Mouse (Mus musculus) bone marrow, adult 2 months (tissue): ENCODE results near the gene Cep295. TPM values are rescaled to one million over a fixed set of nuclear protein-coding genes. Genes with fewer than 3 reads are reported as not detected.

Source experiments
- H3K27ac ChIP-seq: fragments of 200-500 bp; 2 replicates; pipeline ENCODE4 v1.5.1; 2012; ENCODE audit warnings: low read depth, mild to moderate bottlenecking, control low read depth, inconsistent platforms, low read length; ENCODE audit not compliant: control insufficient read depth, poor library complexity, insufficient read depth
- H3K4me1 ChIP-seq: fragments of 200-500 bp; 2 replicates; pipeline ENCODE4 v1.6.1; 2011; ENCODE audit warnings: low read length; ENCODE audit not compliant: control insufficient read depth, insufficient read depth
- H3K4me3 ChIP-seq: fragments of 200-500 bp; replicated peaks from 2 replicates; pipeline ENCODE3; 2011; ENCODE audit warnings: mild to moderate bottlenecking, low read depth, low read length, control low read depth; ENCODE audit not compliant: control insufficient read depth
- CTCF ChIP-seq: fragments of 200-500 bp; IDR thresholded peaks from 2 replicates; pipeline ENCODE4 v1.5.1; 2011; ENCODE audit warnings: low read length, control low read depth; ENCODE audit not compliant: control insufficient read depth, insufficient read depth
- POLR2A ChIP-seq: fragments of 200-500 bp; IDR thresholded peaks from 2 replicates; pipeline ENCODE4 v1.6.1; 2011; ENCODE audit warnings: low read depth, mild to moderate bottlenecking, control low read depth, low read length, borderline replicate concordance; ENCODE audit not compliant: control insufficient read depth
- WGBS: fragments of 180-500 bp; shearing (Covaris S2); methylation state at CpG from one replicate; pipeline ENCODE4 v1.1.7; 2018; 5-methylcytosine and 5-hydroxymethylcytosine counted together
- polyA plus RNA-seq: library from polyadenylated mRNA; stranded (reverse); fragments of >200 nt; gene quantifications from 2 replicates; pipeline ENCODE4 v1.2.4, GENCODE M21; 2011; ENCODE audit warnings: low replicate concordance; ENCODE audit not compliant: missing spikeins, insufficient read depth, insufficient read length

Cep295 gene
- polyA plus RNA-seq, 1 experiment = 56.4 TPM

- Histone ChIP-seq H3K4me1 (peaks cover 1% of the 10 kb centered on the region; the same call in 1 of the 2 replicates), H3K27ac (peak overlapping the region; percentile 16; the same call in 1 of the 2 replicates), H3K4me3 (no peak overlapping the region)
- TF ChIP-seq CTCF = no peak
- TF ChIP-seq POLR2A = no peak
- 13% methylated on average over 6 of the region's 6 CpGs for WGBS
These were observed 56.2 kb downstream of the Cep295 start for GRCm38 (mm10) chr9:15301399-15301798.

- 64% methylated on average over 5 of the region's 5 CpGs for WGBS
- TF ChIP-seq CTCF = no peak
- Histone ChIP-seq H3K4me1 (no peaks in the 10 kb centered on the region; the same call in 1 of the 2 replicates), H3K27ac (no peak overlapping the region), H3K4me3 (no peak overlapping the region)
These were observed 57.5 kb downstream of the Cep295 start for GRCm38 (mm10) chr9:15300056-15300455.

- TF ChIP-seq POLR2A (no peak), CTCF (no peak)
- no peak overlapping the region for H3K27ac ChIP-seq
- 11% methylated on average over 2 of the region's 2 CpGs for WGBS
- no peak overlapping the region for H3K4me3 ChIP-seq
- H3K4me1 ChIP-seq = no peaks in the 10 kb centered on the region; the same call in 1 of the 2 replicates
These were observed 59.1 kb downstream of the Cep295 start for GRCm38 (mm10) chr9:15298451-15298850.

GRCm38 (mm10) chr9:15297112-15297511 is 60.5 kb downstream of the Cep295 start:
- WGBS = 84% methylated on average over 7 of the region's 7 CpGs
- H3K4me3 ChIP-seq = no peak overlapping the region
- no peak overlapping the region for H3K27ac ChIP-seq
- no peak for TF ChIP-seq POLR2A
- TF ChIP-seq CTCF = no peak
- H3K4me1 ChIP-seq = no peaks in the 10 kb centered on the region; the same call in 1 of the 2 replicates

GRCm38 (mm10) chr9:15289251-15289650 is 68.3 kb downstream of the Cep295 start:
- TF ChIP-seq CTCF (no peak), POLR2A (no peak)
- H3K4me1 ChIP-seq = no peaks in the 10 kb centered on the region; the same call in 1 of the 2 replicates
- H3K4me3 ChIP-seq = no peak overlapping the region
- 2% methylated on average over 6 of the region's 6 CpGs for WGBS
- no peak overlapping the region for H3K27ac ChIP-seq

GRCm38 (mm10) chr9:15288402-15288801 is 69.2 kb downstream of the Cep295 start:
- no peak overlapping the region for H3K4me3 ChIP-seq
- H3K4me1 ChIP-seq = no peaks in the 10 kb centered on the region; the same call in 1 of the 2 replicates
- no peak overlapping the region for H3K27ac ChIP-seq
- TF ChIP-seq CTCF = no peak
- TF ChIP-seq POLR2A = no peak
- WGBS = 72% methylated on average over 3 of the region's 3 CpGs

GRCm38 (mm10) chr9:15287846-15288245 is 69.7 kb downstream of the Cep295 start:
- no peaks in the 10 kb centered on the region; the same call in 1 of the 2 replicates for H3K4me1 ChIP-seq

GRCm38 (mm10) chr9:15285443-15285842 is 72.1 kb downstream of the Cep295 start:
- TF ChIP-seq CTCF = peak; percentile 51; the same call in 1 of the 2 replicates
- no peak for TF ChIP-seq POLR2A
- H3K4me1 ChIP-seq = peaks cover 1% of the 10 kb centered on the region; the same call in 1 of the 2 replicates
- no peak overlapping the region for H3K27ac ChIP-seq
- 69% methylated on average over 3 of the region's 3 CpGs for WGBS
- no peak overlapping the region for H3K4me3 ChIP-seq

More at GRCm38 (mm10) chr9:15287846-15288245, 69.7 kb downstream of the Cep295 start:
- 62% methylated on average over 6 of the region's 6 CpGs for WGBS
- Histone ChIP-seq H3K4me3 (no peak overlapping the region), H3K27ac (no peak overlapping the region)
- TF ChIP-seq CTCF = no peak
- no peak for TF ChIP-seq POLR2A

GRCm38 (mm10) chr9:15280491-15280879 is 77.1 kb downstream of the Cep295 start:
- 38% methylated on average over 5 of the region's 5 CpGs for WGBS
- Histone ChIP-seq H3K4me1 (peaks cover 1% of the 10 kb centered on the region; the same call in 1 of the 2 replicates), H3K4me3 (peak overlapping the region; percentile 100), H3K27ac (no peak overlapping the region)
- TF ChIP-seq CTCF (no peak), POLR2A (no peak)
